Mouse (Mus musculus) ES-E14 (cell line): ENCODE data around the gene Myh10.

ENCODE experiments used
- CHD2 ChIP-seq: IDR thresholded peaks from 2 replicates; pipeline ENCODE4 v1.6.1; 2014; ENCODE audit warnings: mild to moderate bottlenecking, low read depth, low read length, inconsistent platforms
- HCFC1 ChIP-seq: IDR thresholded peaks from 2 replicates; pipeline ENCODE4 v1.6.1; 2012; ENCODE audit warnings: low read length, inconsistent platforms, borderline replicate concordance; ENCODE audit not compliant: insufficient read depth

DNA sequence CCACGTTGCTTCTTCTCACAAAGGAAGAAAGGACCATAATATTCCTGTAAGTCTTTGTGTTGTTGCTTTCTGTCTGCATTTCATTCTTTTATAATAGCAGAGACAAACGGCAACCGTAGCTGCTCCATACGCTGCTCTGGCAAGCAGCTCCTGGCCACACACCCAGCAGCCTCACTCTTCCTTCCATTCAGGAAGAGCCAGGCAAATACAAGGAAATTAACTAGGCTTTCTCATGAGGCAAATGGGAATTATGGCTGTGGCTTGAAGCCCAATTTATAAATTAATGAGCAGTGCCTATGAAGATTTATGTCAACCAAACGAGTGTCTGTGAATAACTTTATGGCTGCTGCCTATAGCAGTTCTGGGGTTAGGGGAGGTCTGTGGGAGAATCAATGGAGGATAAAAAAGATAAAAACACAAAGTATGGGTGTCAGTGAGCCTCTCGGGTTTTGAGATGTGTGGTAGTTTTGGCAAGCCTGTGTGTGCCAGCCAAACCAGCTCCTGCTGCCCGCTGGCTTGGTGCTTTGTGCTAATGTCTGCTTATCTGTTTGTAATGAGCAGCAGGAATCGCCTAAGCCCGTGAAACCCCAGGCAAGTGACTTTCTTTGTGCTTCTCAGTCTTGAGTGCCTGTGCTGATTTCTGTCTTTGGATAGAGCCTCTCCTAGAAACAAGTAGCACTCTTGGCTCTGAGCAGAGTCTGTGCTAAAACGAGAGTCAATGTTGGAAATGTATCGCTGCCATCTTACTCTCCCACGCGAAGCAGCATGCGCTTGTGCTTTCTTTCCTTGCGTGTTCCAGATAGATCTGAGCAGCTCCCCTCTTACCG lies 54.2 kb downstream of the Myh10 start:
- no peak for TF ChIP-seq CHD2
- no peak for TF ChIP-seq HCFC1
